ENCODE assay signal across 11 mouse cellular contexts in the genomic region with DNA sequence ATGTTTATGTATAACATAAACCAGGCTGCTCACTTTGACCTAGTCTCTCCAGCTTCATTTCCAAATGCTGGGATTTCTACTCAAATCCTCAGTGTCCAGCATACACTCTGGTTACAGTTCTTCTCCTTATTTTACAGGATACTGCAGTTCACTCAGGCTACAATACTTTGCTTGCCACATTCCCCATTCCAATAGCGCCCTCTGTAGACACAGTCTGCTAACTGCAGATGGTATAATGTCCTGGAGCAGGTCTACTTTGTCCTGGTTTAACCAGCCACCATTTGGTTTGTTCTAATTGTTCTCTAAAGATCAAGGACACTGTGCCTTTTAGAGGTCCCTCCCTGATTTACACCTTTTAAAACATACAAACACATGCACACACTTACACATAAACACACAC. TPM values are rescaled to one million over a fixed set of nuclear protein-coding genes. Genes with fewer than 3 reads are reported as not detected.
DNase-seq lines count a peak whose midpoint lies in the region; ATAC-seq and TF ChIP-seq lines count a peak whose summit lies in the region.
"Had no signal": no experiment of that assay in that cellular context is flagged by ENCODE, and none has a peak within 500 bp of the region (broad histone marks: within the 10 kb centered on the region; RNA-seq: fewer than 3 reads in every experiment).

No protein-coding gene starts in this region.

- H3K27me3 ChIP-seq in forebrain, embryonic 10.5 days (ENCODE audit: poor library complexity, severe bottlenecking) = no peaks in the 10 kb centered on the region
- H3K27me3 ChIP-seq in forebrain, embryonic 12.5 days = no peaks in the 10 kb centered on the region
- H3K27me3 ChIP-seq in embryonic facial prominence, embryonic 14.5 days (replicated peaks; ENCODE audit: control insufficient read depth, insufficient read depth, low read length) = no peaks in the 10 kb centered on the region

- no peaks in the 10 kb centered on the region for H3K36me3 ChIP-seq in forebrain, embryonic 10.5 days (replicated peaks)
- no peaks in the 10 kb centered on the region for H3K36me3 ChIP-seq in forebrain, embryonic 12.5 days (replicated peaks)
- no peaks in the 10 kb centered on the region for H3K36me3 ChIP-seq in embryonic facial prominence, embryonic 14.5 days (ENCODE audit: control insufficient read depth, insufficient read depth, low read length)

- no peak overlapping the region for H3K4me2 ChIP-seq in forebrain, embryonic 12.5 days
- no peak overlapping the region for H3K4me2 ChIP-seq in embryonic facial prominence, embryonic 14.5 days (ENCODE audit: low read depth, low read length)

- H3K27ac ChIP-seq in forebrain, embryonic 10.5 days = no peak overlapping the region
- H3K27ac ChIP-seq in forebrain, embryonic 12.5 days = no peak overlapping the region
- H3K27ac ChIP-seq in left cerebral cortex, adult 2 months = no peak overlapping the region
- H3K27ac ChIP-seq in embryonic facial prominence, embryonic 14.5 days (replicated peaks; ENCODE audit: low read depth, low read length) = no peak overlapping the region

- ATAC-seq in forebrain, embryonic 12.5 days (ENCODE audit: low FRiP score) = no peak
- no peak for ATAC-seq in embryonic facial prominence, embryonic 14.5 days (ENCODE audit: low read depth)

- WGBS in forebrain, embryonic 10.5 days = 0% methylated on average over 1 of the region's 1 CpGs
- 6% methylated on average over 1 of the region's 1 CpGs for WGBS in forebrain, embryonic 12.5 days
- 3% methylated on average over 1 of the region's 1 CpGs for WGBS in embryonic facial prominence, embryonic 14.5 days

- H3K9me3 ChIP-seq in forebrain, embryonic 10.5 days = no peaks in the 10 kb centered on the region
- no peaks in the 10 kb centered on the region for H3K9me3 ChIP-seq in forebrain, embryonic 12.5 days
- H3K9me3 ChIP-seq in embryonic facial prominence, embryonic 14.5 days (ENCODE audit: control insufficient read depth, low read length) = no peaks in the 10 kb centered on the region

- intact Hi-C loops in left cerebral cortex, adult 2 months (cut with DNase I) = no loop called here

- TF ChIP-seq CTCF in left cerebral cortex, adult 2 months (IDR thresholded peaks at IDR 0.05) = peak; percentile 47

- peak; percentile 18 for DNase-seq in forebrain, embryonic 10.5 days (ENCODE audit: extremely low spot score, low spot score)
- DNase-seq in left cerebral cortex, adult 2 months (ENCODE audit: extremely low spot score in 1 of 2, low spot score in 2 of 2) = peak in 1 of 2 experiments; percentile 18
- no peak for DNase-seq in left cerebral cortex, adult 11 months (ENCODE audit: low spot score)
- peak; percentile 36 for DNase-seq in R1 (ENCODE audit: low read depth, low spot score)
- peak; percentile 1 for DNase-seq in embryonic facial prominence, embryonic 14.5 days (ENCODE audit: low spot score)
- DNase-seq in testis, postnatal 14 days (ENCODE audit: low spot score) = peak; percentile 17
- DNase-seq in ovary, postnatal 36 days (ENCODE audit: low spot score) = no peak

- no peak overlapping the region for H3K4me3 ChIP-seq in forebrain, embryonic 10.5 days
- no peak overlapping the region for H3K4me3 ChIP-seq in forebrain, embryonic 12.5 days (replicated peaks)
- H3K4me3 ChIP-seq in left cerebral cortex, adult 2 months = no peak overlapping the region
- H3K4me3 ChIP-seq in embryonic facial prominence, embryonic 14.5 days (ENCODE audit: low read depth, low read length) = no peak overlapping the region
- H3K4me3 ChIP-seq: erythroblast, embryonic 14.5 days had no signal

- no peak overlapping the region for H3K9ac ChIP-seq in forebrain, embryonic 12.5 days
- no peak overlapping the region for H3K9ac ChIP-seq in embryonic facial prominence, embryonic 14.5 days (ENCODE audit: low read depth, low read length)

- no peaks in the 10 kb centered on the region for H3K4me1 ChIP-seq in forebrain, embryonic 10.5 days
- no peaks in the 10 kb centered on the region for H3K4me1 ChIP-seq in forebrain, embryonic 12.5 days
- no peaks in the 10 kb centered on the region for H3K4me1 ChIP-seq in embryonic facial prominence, embryonic 14.5 days (ENCODE audit: control insufficient read depth, insufficient read depth, low read length)

RNA-seq across cellular contexts. Expression of a gene that starts 44.1 kb away (rescaled TPM):
- polyA plus RNA-seq in forebrain, embryonic 10.5 days (2016; fragmentation: Nextera tagmentation; extraction: Ambion mirVana) = not detected in 2 replicates
- polyA plus RNA-seq in forebrain, embryonic 12.5 days (2016; fragmentation: Nextera tagmentation; extraction: Ambion mirVana) = not detected in 2 replicates
- total RNA-seq in left cerebral cortex, adult 2 months (2021) = not detected
- 0.04 TPM in 1 of 2 replicates, not detected in the other for polyA plus RNA-seq in embryonic facial prominence, embryonic 14.5 days (2014; fragmentation: Nextera tagmentation; extraction: Ambion mirVana)
- total RNA-seq: left cerebral cortex, postnatal 36 days; neutrophil, adult 5-6 weeks had no signal
- polyA plus RNA-seq: erythroblast, embryonic 14.5 days had no signal

Comparison
In these comparisons a context has a peak if more than half of its experiments do, and no peak if none do; other contexts are left out.
1. DNase-seq: peak in forebrain, embryonic 10.5 days (single experiment), R1 (single experiment), embryonic facial prominence, embryonic 14.5 days (single experiment) and testis, postnatal 14 days (single experiment); none in left cerebral cortex, adult 11 months (single experiment) and ovary, postnatal 36 days (single experiment).